Mouse (Mus musculus): ENCODE results near the gene Tef. TPM values are rescaled to one million over a fixed set of nuclear protein-coding genes. Genes with fewer than 3 reads are reported as not detected.

Tef gene
- polyA plus RNA-seq, 1 experiment from 2014 or later: 24.9 TPM

DNA sequence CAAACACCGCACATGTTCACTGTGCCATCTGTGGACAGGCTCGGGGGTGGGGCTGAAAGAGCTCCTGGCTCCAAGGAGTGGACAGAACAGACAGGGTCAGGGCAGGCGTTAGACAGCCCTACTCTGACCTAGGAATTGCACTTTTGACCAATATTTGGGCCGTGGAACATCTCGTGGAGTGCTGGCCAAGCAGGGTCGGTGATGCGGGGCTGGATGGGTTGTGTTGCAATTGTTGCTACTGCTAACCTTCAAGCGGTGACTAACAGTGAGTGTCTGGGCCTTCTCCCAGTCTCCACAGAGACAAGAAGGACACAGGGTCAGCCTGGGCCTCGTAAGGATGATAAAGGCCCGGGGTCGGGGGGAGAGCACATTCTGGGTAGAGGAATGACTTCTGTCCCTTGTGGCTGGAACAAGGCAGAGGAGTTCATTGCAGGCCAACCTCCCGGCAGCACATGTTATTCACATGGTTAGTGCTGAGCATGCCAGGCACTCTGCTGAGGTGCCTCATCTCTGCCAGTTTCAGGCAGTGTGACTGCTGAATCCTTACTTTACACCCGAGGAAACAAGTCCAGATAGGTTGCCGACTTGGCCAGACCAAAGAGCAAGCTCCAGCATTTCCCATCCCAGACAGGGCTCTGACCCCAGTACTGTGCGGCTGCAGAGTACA, 27.6 kb upstream of the Tef start:
- H3K27ac ChIP-seq: no peak overlapping the region
- 90% methylated on average over 15 of the region's 15 CpGs for WGBS
- no peaks in the 10 kb centered on the region for H3K27me3 ChIP-seq (replicated peaks)
- no peak overlapping the region for H3K4me2 ChIP-seq (replicated peaks)
- no peaks in the 10 kb centered on the region for H3K4me1 ChIP-seq
- H3K9me3 ChIP-seq: no peaks in the 10 kb centered on the region
- H3K4me3 ChIP-seq: no peak overlapping the region
- no peak overlapping the region for H3K9ac ChIP-seq
- no peak for ATAC-seq (ENCODE audit: low FRiP score, low read depth)
- H3K36me3 ChIP-seq: peaks cover 92% of the 10 kb centered on the region

DNA sequence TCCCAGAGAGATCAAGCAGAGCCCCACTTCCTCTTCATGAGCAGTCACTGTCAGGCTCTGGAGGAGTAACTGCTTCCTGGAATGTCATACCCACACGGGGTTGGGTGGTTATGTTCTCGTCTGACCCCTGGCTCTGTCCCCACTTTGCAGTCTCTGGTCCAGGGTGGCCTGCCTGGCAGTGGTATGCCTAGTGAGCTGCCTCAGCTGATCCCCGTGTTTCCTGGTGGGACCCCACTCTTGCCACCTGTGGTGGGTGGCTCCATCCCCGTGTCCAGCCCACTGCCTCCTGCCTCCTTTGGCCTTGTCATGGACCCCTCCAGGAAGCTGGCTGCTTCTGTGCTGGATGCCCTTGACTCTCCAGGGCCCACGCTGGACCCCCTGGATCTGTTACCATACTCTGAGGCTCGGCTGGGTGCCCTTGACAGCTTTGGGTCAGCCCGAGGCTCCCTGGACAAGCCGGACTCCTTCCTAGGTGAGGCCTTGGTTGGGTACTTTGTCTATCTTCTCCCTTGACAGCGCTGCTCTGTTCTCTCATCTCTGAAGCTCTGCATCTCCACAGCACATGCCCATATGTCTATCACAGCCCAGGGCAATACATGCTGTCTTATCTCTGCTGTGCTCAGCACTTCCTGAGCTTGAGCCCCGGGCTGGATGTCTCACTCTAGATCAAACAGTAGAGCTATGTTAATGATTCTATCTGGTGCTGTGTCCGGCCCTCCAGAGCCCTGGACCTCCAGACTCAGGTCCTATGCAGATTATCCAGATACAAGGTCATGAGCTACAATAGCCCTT, 25.4 kb upstream of the Tef start:
- no peak for ATAC-seq (ENCODE audit: low FRiP score, low read depth)
- Histone ChIP-seq H3K4me1 (no peaks in the 10 kb centered on the region), H3K27me3 (replicated peaks) (no peaks in the 10 kb centered on the region), H3K9ac (no peak overlapping the region), H3K27ac (no peak overlapping the region), H3K36me3 (peaks cover 99% of the 10 kb centered on the region), H3K9me3 (no peaks in the 10 kb centered on the region), H3K4me3 (no peak overlapping the region), H3K4me2 (replicated peaks) (no peak overlapping the region)
- 93% methylated on average over 11 of the region's 11 CpGs for WGBS

DNA sequence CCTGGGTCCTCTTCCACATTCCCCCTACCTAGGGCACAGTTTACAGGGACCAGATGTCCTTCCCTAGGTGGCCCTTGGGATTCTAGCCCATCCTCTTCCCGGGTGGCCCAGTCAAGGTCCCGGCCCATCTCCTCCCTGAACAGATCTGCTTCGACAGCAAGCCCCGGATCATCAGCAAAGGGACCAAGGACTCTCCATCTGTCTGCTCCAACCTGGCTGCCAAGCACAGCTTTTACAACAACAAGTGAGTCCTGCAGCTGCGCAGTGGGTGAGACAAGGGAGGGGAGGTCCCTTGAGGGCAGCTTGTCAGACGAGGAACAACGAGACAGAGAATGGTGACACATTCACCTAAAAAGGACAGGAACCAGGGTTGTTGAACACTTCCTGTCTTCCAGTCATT, 20.4 kb upstream of the Tef start:
- Histone ChIP-seq H3K4me3 (no peak overlapping the region), H3K9ac (no peak overlapping the region), H3K27me3 (replicated peaks) (no peaks in the 10 kb centered on the region), H3K27ac (no peak overlapping the region), H3K4me2 (replicated peaks) (no peak overlapping the region), H3K36me3 (peaks cover 94% of the 10 kb centered on the region), H3K9me3 (no peaks in the 10 kb centered on the region), H3K4me1 (no peaks in the 10 kb centered on the region)
- no peak for ATAC-seq (ENCODE audit: low FRiP score, low read depth)
- 81% methylated on average over 7 of the region's 7 CpGs for WGBS

GRCm38 (mm10) chr15:81784762-81785161, 17.5 kb upstream of the Tef start:
- Histone ChIP-seq H3K9ac (no peak overlapping the region), H3K4me1 (no peaks in the 10 kb centered on the region), H3K36me3 (peaks cover 89% of the 10 kb centered on the region), H3K27ac (no peak overlapping the region), H3K9me3 (no peaks in the 10 kb centered on the region), H3K27me3 (replicated peaks) (no peaks in the 10 kb centered on the region), H3K4me2 (replicated peaks) (no peak overlapping the region), H3K4me3 (no peak overlapping the region)
- no peak for ATAC-seq (ENCODE audit: low FRiP score, low read depth)
- 78% methylated on average over 5 of the region's 5 CpGs for WGBS

GRCm38 (mm10) chr15:81785701-81786100, 16.5 kb upstream of the Tef start:
- H3K27ac ChIP-seq: no peak overlapping the region
- no peak overlapping the region for H3K9ac ChIP-seq
- no peaks in the 10 kb centered on the region for H3K4me1 ChIP-seq
- no peaks in the 10 kb centered on the region for H3K27me3 ChIP-seq (replicated peaks)
- H3K4me3 ChIP-seq: no peak overlapping the region
- no peaks in the 10 kb centered on the region for H3K9me3 ChIP-seq
- ATAC-seq (ENCODE audit: low FRiP score, low read depth): no peak
- WGBS: 98% methylated on average over 8 of the region's 8 CpGs
- peaks cover 87% of the 10 kb centered on the region for H3K36me3 ChIP-seq
- no peak overlapping the region for H3K4me2 ChIP-seq (replicated peaks)

GRCm38 (mm10) chr15:81787525-81787924, 14.7 kb upstream of the Tef start:
- H3K4me1 ChIP-seq: no peaks in the 10 kb centered on the region
- H3K4me2 ChIP-seq (replicated peaks): no peak overlapping the region
- 96% methylated on average over 13 of the region's 13 CpGs for WGBS
- H3K27me3 ChIP-seq (replicated peaks): no peaks in the 10 kb centered on the region
- no peak overlapping the region for H3K27ac ChIP-seq
- peaks cover 87% of the 10 kb centered on the region for H3K36me3 ChIP-seq
- no peak overlapping the region for H3K4me3 ChIP-seq
- H3K9ac ChIP-seq: no peak overlapping the region
- no peaks in the 10 kb centered on the region for H3K9me3 ChIP-seq
- no peak for ATAC-seq (ENCODE audit: low FRiP score, low read depth)

DNA sequence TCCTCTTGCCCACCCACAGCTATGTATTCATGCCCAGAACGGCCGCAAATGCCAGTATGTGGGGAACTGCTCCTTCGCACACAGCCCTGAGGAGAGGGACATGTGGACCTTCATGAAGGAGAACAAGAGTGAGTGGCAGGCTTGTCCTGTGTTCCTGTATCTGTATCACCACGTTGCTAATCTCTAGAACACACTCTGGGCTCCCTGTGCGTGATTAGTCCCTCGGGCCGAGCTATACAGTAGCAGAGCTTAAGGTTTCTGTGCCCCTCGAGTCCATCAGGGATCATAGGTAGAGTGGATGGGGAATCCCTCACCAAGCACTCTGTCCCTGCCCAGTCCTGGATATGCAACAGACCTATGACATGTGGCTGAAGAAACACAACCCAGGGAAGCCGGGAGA, 9.8 kb upstream of the Tef start:
- no peak overlapping the region for H3K4me3 ChIP-seq
- no peak for ATAC-seq (ENCODE audit: low FRiP score, low read depth)

DNA sequence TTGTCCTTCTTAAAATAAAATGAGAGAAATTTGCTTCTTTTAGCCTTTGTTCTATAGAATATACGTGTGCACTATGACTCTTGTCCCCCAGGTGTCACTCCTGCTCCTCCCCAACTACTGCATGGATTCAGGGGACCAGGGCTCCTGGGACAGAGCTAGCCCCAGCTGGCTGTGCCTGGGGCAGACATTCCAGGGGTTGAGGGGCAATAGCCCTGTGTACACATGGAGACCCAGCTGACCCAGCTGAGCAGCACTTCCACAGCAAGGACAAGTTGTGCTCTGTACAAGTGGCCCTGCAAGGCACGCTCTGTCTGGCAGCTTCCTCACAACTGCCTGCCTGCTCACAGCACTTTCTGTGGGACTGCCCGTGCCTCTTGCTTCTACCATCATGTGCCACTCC, 6.0 kb upstream of the Tef start:
- Histone ChIP-seq H3K4me3 (no peak overlapping the region), H3K4me2 (replicated peaks) (no peak overlapping the region), H3K9me3 (no peaks in the 10 kb centered on the region), H3K27me3 (replicated peaks) (no peaks in the 10 kb centered on the region), H3K36me3 (peaks cover 48% of the 10 kb centered on the region), H3K4me1 (no peaks in the 10 kb centered on the region), H3K27ac (no peak overlapping the region), H3K9ac (no peak overlapping the region; the same call in 1 of the 2 replicates)
- WGBS: 80% methylated on average over 3 of the region's 3 CpGs
- peak; percentile 33; the same call in 1 of the 2 replicates for ATAC-seq (ENCODE audit: low FRiP score, low read depth)

More for the DNA sequence above, 9.8 kb upstream of the Tef start:
- Histone ChIP-seq H3K36me3 (peaks cover 80% of the 10 kb centered on the region), H3K9me3 (no peaks in the 10 kb centered on the region), H3K4me1 (no peaks in the 10 kb centered on the region), H3K9ac (no peak overlapping the region), H3K27me3 (replicated peaks) (no peaks in the 10 kb centered on the region), H3K4me2 (replicated peaks) (no peak overlapping the region), H3K27ac (no peak overlapping the region)
- WGBS: 94% methylated on average over 9 of the region's 9 CpGs

DNA sequence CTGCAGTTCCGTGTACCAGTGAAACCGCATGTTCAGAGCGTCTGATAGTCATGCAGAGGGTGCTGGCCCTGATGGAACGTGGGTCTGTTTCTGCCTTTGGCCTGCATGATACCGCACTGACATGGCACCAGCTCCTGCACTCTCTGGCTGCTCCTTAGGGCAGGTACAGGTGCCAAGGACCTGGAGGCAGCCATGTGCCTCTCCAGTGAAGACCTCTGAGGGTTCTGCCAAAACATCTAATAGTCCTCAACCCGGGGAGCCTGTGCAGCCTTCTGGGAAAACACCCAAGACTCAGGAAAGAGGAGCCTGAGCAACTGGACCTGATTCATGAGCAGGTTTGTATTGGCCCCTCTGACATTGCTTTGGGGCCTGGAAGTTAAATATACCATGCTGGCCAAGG, 4.4 kb upstream of the Tef start:
- Histone ChIP-seq H3K27ac (no peak overlapping the region), H3K9me3 (no peaks in the 10 kb centered on the region), H3K36me3 (peaks cover 32% of the 10 kb centered on the region), H3K9ac (no peak overlapping the region), H3K4me1 (peaks cover 11% of the 10 kb centered on the region), H3K4me3 (no peak overlapping the region), H3K27me3 (replicated peaks) (no peaks in the 10 kb centered on the region), H3K4me2 (replicated peaks) (no peak overlapping the region)
- 89% methylated on average over 6 of the region's 6 CpGs for WGBS
- ATAC-seq (ENCODE audit: low FRiP score, low read depth): no peak

DNA sequence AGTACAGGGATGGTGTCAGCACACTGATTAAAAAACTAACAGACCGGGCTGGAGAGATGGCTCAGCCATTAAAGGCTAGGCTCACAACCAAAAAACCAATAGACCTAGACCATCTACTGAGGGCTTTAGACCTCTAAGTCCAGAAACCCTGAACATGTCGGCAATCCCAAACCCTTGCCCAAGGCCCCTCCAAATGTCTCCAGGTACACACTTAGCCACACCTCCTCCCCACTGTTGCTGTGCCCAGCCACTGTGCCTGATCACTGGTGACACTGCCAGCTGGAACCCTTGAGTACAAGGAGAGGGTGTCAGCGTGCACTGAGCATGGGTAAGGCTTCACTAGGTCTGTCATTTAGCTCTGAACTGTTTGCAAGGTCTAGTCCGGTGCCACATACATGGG, 3.8 kb upstream of the Tef start:
- H3K27ac ChIP-seq: no peak overlapping the region
- no peaks in the 10 kb centered on the region for H3K9me3 ChIP-seq
- H3K4me3 ChIP-seq: no peak overlapping the region
- no peak for ATAC-seq (ENCODE audit: low FRiP score, low read depth)
- no peaks in the 10 kb centered on the region for H3K27me3 ChIP-seq (replicated peaks)
- H3K4me1 ChIP-seq: peaks cover 16% of the 10 kb centered on the region
- peaks cover 26% of the 10 kb centered on the region for H3K36me3 ChIP-seq
- 85% methylated on average over 4 of the region's 4 CpGs for WGBS
- no peak overlapping the region for H3K4me2 ChIP-seq (replicated peaks)
- H3K9ac ChIP-seq: no peak overlapping the region

GRCm38 (mm10) chr15:81800391-81800790, 1.8 kb upstream of the Tef start:
- ATAC-seq (ENCODE audit: low FRiP score, low read depth): no peak
- Histone ChIP-seq H3K4me2 (replicated peaks) (no peak overlapping the region), H3K36me3 (peaks cover 8% of the 10 kb centered on the region), H3K27ac (no peak overlapping the region), H3K9me3 (no peaks in the 10 kb centered on the region), H3K4me1 (peaks cover 19% of the 10 kb centered on the region), H3K27me3 (replicated peaks) (no peaks in the 10 kb centered on the region), H3K4me3 (no peak overlapping the region), H3K9ac (no peak overlapping the region)
- WGBS: 84% methylated on average over 3 of the region's 3 CpGs

DNA sequence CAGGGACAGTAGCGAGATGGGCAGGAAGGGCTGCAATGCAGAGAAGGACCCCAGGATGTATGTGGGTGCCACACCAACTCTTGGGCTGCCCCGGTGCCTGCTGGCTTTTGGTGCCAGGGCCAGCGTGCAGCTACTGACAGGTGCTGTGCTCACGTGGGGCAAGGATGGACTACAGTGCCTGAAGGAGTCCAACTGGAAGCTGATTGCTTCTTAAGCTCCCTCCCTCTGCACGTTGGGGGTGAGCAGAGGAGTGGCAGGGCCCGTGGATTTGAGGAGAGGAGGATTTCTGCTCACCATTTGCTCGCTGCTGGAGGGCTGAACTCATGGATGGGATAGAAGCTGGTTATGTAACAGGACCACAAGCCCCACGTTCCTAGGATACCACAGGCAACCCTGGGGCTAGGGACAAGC, 725 bp downstream of the Tef start:
- Histone ChIP-seq H3K27me3 (replicated peaks) (no peaks in the 10 kb centered on the region), H3K9me3 (no peaks in the 10 kb centered on the region), H3K36me3 (no peaks in the 10 kb centered on the region), H3K4me2 (replicated peaks) (peak overlapping the region; percentile 54), H3K27ac (0 out of 2 replicates have a peak overlapping the region, but pooled peaks have one; percentile 15), H3K4me1 (peaks cover 23% of the 10 kb centered on the region), H3K9ac (peak overlapping the region; percentile 38; the same call in 1 of the 2 replicates), H3K4me3 (peak overlapping the region; percentile 14; the same call in 1 of the 2 replicates)
- no peak for ATAC-seq (ENCODE audit: low FRiP score, low read depth)
- WGBS: 14% methylated on average over 8 of the region's 8 CpGs

All from neural tube, embryonic 12.5 days (tissue).